Mouse (Mus musculus) intestine, embryonic 14.5 days (tissue): ENCODE data around the gene Fars2. TPM values are rescaled to one million over a fixed set of nuclear protein-coding genes. Genes with fewer than 3 reads are reported as not detected.
A peak's percentile ranks its signal among the peaks of the same experiment; 100 is the strongest.

Experiments used
- ATAC-seq: fragments of 200-750 bp; cut with Nextera tagmentation; replicated peaks from 2 replicates; pipeline ENCODE4 v1.8.0; 2017; ENCODE audit warnings: low read depth, moderate number of reproducible peaks, moderate TSS enrichment, moderate library complexity; ENCODE audit not compliant: low FRiP score, low TSS enrichment
- DNase-seq: peaks from one replicate; pipeline ENCODE4 v3.0.0-alpha.2; 2018; ENCODE audit warnings: low spot score
- H3K27ac ChIP-seq: fragments of 300-500 bp; sonication (generic); 2 replicates; pipeline ENCODE4 v1.5.1; 2014; ENCODE audit warnings: low read depth, mild to moderate bottlenecking, control low read depth
- H3K27me3 ChIP-seq: fragments of 300-500 bp; sonication (generic); replicated peaks from 2 replicates; pipeline ENCODE4 v1.6.1; 2014; ENCODE audit warnings: low read length, control low read depth; ENCODE audit not compliant: control insufficient read depth, insufficient read depth
- H3K36me3 ChIP-seq: fragments of 300-500 bp; sonication (generic); 2 replicates; pipeline ENCODE4 v1.6.1; 2014; ENCODE audit warnings: low read length, control low read depth; ENCODE audit not compliant: control insufficient read depth, insufficient read depth
- H3K4me1 ChIP-seq: fragments of 300-500 bp; sonication (generic); replicated peaks from 2 replicates; pipeline ENCODE4 v1.6.1; 2014; ENCODE audit warnings: low read length, control low read depth, mixed read lengths; ENCODE audit not compliant: control insufficient read depth, insufficient read depth
- H3K4me2 ChIP-seq: fragments of 300-500 bp; sonication (generic); 2 replicates; pipeline ENCODE4 v1.6.1; 2014; ENCODE audit warnings: low read length
- H3K4me3 ChIP-seq: fragments of 300-500 bp; sonication (generic); 2 replicates; pipeline ENCODE4 v1.5.1; 2014; ENCODE audit warnings: low read depth, low read length, control low read depth, mixed read lengths
- H3K9ac ChIP-seq: fragments of 300-500 bp; sonication (generic); 2 replicates; pipeline ENCODE4 v1.6.1; 2014; ENCODE audit warnings: mild to moderate bottlenecking, low read length
- H3K9me3 ChIP-seq: fragments of 300-500 bp; sonication (generic); 2 replicates; pipeline ENCODE4 v1.6.1; 2016; ENCODE audit warnings: low read length, control low read depth; ENCODE audit not compliant: control insufficient read depth
- WGBS: fragments of 180-500 bp; shearing (Covaris S2); extraction: QIAGEN DNeasy Blood & Tissue Kit; methylation state at CpG from one replicate; pipeline ENCODE4 v1.1.7; 2014; 5-methylcytosine and 5-hydroxymethylcytosine counted together
- polyA plus RNA-seq: library from polyadenylated mRNA; unstranded; fragments of >200 nt; fragmentation: Nextera tagmentation; extraction: Ambion mirVana; gene quantifications from 2 replicates; pipeline ENCODE4 v1.2.1, GENCODE M21; 2014

The Fars2 gene
- polyA plus RNA-seq, 1 experiment from 2014 or later: 37.6 TPM

DNA sequence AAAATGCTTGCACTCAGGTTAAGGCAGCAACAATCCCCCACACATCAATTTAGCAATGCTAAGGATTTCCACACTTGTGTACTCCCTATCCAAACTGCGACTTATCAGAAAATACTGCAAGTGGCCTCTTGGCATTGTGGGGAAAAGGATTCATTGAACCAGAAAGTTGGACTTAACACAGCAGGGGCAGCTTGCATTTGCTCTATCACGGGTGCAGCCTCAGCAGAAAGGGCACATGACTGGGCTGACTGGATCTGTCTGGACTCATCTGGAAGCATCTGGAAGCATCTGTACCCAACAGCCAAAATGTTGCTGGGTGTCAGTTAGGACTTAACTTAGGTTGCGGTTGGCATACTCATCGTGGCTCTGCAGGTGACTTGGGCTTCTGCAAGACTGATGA is 490.7 kb downstream of the Fars2 start:
- WGBS: 96% methylated on average over 4 of the region's 4 CpGs
- H3K9ac ChIP-seq: no peak overlapping the region
- no peaks in the 10 kb centered on the region for H3K4me1 ChIP-seq
- no peaks in the 10 kb centered on the region for H3K9me3 ChIP-seq
- H3K36me3 ChIP-seq: no peaks in the 10 kb centered on the region
- no peak for DNase-seq
- ATAC-seq: no peak
- no peaks in the 10 kb centered on the region for H3K27me3 ChIP-seq
- no peak overlapping the region for H3K27ac ChIP-seq
- H3K4me2 ChIP-seq: no peak overlapping the region
- H3K4me3 ChIP-seq: no peak overlapping the region

DNA sequence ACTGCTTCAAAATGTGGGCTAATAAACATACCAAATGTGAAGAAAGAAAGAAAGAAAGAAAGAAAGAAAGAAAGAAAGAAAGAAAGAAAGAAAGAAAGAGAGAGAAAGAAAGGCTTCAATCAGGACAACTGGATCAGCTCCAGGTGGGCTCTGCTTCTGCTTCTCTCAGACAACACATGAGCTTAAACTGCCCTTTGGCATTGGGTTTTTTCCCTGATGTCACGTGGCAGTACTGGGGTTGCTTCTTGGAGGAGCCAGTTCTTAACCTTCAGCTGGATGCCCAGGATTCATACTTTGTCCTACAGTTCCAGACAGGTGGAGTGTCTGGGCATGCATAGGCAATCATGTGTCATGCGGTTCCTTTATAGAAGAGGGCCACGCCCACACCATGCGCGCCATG is 493.2 kb downstream of the Fars2 start:
- ATAC-seq (no peak), DNase-seq (no peak)
- no peaks in the 10 kb centered on the region for H3K9me3 ChIP-seq
- H3K9ac ChIP-seq: no peak overlapping the region
- WGBS: 97% methylated on average over 5 of the region's 5 CpGs
- no peaks in the 10 kb centered on the region for H3K36me3 ChIP-seq
- H3K4me3 ChIP-seq: no peak overlapping the region
- no peaks in the 10 kb centered on the region for H3K27me3 ChIP-seq
- H3K4me2 ChIP-seq: no peak overlapping the region
- H3K4me1 ChIP-seq: no peaks in the 10 kb centered on the region
- no peak overlapping the region for H3K27ac ChIP-seq

DNA sequence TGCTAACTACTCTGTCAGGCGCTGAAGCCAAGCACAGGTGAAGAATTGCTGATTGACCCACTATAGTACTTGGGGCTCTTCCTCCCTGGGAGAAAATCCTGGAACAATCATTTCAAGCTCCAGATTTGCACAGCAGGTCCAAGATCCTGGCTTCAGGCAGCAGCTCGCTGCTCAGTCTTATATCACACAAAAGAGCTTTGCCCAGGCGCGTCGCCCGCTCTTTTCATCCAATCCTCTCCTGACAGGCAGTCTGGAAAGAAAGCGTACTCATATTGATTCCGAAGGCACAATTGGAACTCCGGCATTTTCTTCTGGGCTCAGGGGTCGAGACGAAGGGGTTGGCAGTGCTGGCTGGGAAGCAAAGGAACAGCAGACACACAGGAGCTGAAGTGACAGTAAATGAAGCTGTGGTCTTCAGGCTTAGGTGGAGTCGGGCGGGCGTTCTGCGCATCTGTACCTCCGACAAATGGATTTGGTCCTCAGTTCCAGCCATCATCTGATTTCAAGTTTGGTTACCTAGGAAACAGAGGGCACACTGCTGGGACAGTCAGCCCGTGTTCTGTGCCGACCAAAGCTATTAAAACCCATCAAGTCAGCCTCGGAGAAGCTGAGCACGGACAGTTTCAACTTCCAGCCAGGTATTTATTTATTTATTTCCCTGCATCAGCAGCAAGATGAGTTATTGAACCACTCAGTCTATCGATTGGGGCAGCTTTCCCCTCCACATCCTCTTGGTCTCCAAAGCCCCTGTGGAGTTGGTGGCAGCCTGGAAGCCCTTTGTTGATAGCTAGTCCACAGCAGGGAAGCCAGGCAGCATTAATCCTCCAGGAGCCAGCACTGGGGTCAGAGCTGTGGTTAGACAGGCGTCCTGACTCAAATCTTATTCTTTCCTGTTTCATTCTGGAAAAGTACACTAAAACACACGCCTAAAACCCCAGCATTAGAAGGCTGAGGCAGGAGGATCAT is 495.9 kb downstream of the Fars2 start:
- ATAC-seq (no peak), DNase-seq (no peak)
- WGBS: 69% methylated on average over 23 of the region's 23 CpGs

DNA sequence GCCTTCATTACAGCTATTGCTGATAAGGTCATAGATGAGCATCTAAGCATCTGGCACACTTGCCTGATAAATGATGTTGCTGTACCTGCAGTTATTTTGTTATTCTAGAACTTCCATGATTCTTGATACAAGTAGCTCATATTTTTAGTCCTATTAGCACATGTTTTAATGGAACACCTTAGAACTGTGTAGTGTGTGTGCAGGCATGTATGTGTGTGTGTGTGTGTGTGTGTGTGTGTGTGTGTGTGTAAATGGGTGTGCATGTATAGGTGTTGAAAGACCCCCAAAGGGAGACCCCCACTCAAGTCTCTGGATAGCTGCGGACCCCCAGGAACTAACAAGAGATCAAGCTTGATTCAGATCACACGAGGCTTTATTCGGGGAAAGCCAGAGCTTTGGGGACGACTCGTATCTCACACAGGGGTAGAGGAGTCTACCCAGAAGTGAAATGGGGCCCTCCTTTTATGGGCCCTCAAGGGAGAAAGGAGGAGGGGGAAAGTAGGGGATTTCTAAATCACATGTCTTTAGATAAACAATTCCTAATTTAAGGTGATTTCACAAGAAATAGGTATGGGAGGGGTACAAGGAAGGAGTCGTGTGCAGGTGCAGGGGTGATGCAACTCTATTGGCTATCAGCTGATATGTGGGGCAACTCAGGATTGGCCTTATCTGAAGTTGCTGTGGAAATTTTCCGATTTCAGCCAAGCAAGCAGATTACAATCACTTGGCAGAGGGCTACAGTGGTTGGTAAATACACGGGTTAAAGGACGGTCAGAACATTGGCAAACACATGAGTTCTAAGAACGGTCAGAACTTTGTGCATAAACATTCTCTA is 503.5 kb downstream of the Fars2 start:
- Histone ChIP-seq H3K27ac (no peak overlapping the region), H3K4me1 (no peaks in the 10 kb centered on the region), H3K27me3 (no peaks in the 10 kb centered on the region), H3K36me3 (no peaks in the 10 kb centered on the region), H3K9ac (no peak overlapping the region), H3K4me2 (no peak overlapping the region), H3K4me3 (no peak overlapping the region), H3K9me3 (no peaks in the 10 kb centered on the region)
- WGBS: 76% methylated on average over 10 of the region's 10 CpGs
- ATAC-seq (peak; percentile 53; the same call in 1 of the 2 replicates), DNase-seq (no peak)

More for the DNA sequence above, 495.9 kb downstream of the Fars2 start:
- Histone ChIP-seq H3K4me2 (no peak overlapping the region), H3K4me1 (no peaks in the 10 kb centered on the region), H3K9ac (no peak overlapping the region), H3K4me3 (no peak overlapping the region), H3K27ac (no peak overlapping the region), H3K36me3 (no peaks in the 10 kb centered on the region), H3K9me3 (no peaks in the 10 kb centered on the region), H3K27me3 (no peaks in the 10 kb centered on the region)

DNA sequence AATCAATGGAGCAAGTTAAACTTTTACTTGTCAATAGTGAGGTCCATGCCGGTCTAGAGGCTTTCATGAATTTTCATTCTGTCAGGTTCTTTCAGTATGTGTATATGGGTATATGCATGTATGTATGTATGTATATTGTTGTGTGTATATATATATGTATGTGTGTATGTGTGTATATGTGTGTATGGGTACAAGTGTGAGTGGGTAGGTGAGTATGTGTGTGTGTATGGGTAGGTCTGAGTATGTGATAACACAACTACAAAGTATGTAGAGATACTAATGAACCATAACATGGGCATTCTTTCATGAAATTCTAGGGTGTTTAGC is 504.1 kb downstream of the Fars2 start:
- Histone ChIP-seq H3K9ac (no peak overlapping the region), H3K36me3 (no peaks in the 10 kb centered on the region), H3K9me3 (no peaks in the 10 kb centered on the region), H3K4me1 (no peaks in the 10 kb centered on the region), H3K4me3 (no peak overlapping the region), H3K27ac (no peak overlapping the region), H3K27me3 (no peaks in the 10 kb centered on the region), H3K4me2 (no peak overlapping the region)
- ATAC-seq (peak; percentile 64; the same call in 1 of the 2 replicates), DNase-seq (no peak)
- 73% methylated on average over 1 of the region's 1 CpGs for WGBS

DNA sequence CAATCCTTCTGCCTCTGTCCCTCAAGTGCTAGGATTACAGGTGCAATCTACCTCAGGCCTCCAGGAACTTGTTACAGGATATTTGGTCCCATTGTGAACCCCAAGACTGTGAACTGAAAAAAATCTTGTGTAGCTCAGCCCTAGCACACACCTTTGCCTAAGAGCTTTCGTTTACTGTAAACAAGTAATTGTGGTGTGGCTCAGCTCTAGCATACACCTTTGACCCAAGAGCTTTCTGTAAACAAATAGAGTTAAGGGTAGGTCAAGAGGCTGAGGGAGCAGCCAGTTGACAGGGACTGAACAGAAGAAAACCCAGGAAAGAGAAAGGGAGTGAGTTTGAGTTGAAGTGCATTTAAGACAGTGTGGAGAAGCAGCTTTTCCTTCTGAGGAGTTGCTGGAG is 506.3 kb downstream of the Fars2 start:
- DNase-seq (no peak), ATAC-seq (no peak)
- Histone ChIP-seq H3K27me3 (no peaks in the 10 kb centered on the region), H3K36me3 (no peaks in the 10 kb centered on the region), H3K4me3 (no peak overlapping the region), H3K4me1 (no peaks in the 10 kb centered on the region), H3K9ac (no peak overlapping the region), H3K9me3 (no peaks in the 10 kb centered on the region), H3K27ac (no peak overlapping the region), H3K4me2 (no peak overlapping the region)
- WGBS: 36% methylated on average over 1 of the region's 1 CpGs

DNA sequence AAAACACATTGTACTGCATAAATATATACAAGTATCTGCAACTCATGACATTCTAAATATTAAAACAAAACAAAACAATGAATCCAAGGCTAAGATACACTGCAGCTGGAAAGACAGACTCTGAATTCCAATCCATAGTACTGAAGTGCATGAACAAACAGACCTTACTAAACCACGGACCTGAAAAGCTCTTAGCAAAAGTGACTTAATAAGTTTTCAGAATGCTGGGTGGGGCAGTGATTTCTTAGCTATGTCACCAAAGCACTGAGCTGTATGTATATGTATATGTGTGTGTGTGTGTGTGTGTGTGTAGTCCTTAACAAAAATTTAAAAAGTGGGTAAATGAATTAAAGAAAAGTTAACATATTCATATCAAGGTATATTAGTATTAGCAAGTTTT is 511.9 kb downstream of the Fars2 start:
- ATAC-seq: no peak
- no peak overlapping the region for H3K4me3 ChIP-seq
- H3K4me2 ChIP-seq: no peak overlapping the region
- DNase-seq: no peak
- H3K9ac ChIP-seq: no peak overlapping the region
- H3K9me3 ChIP-seq: no peaks in the 10 kb centered on the region
- no peaks in the 10 kb centered on the region for H3K36me3 ChIP-seq
- 69% methylated on average over 1 of the region's 1 CpGs for WGBS
- H3K27me3 ChIP-seq: no peaks in the 10 kb centered on the region
- no peak overlapping the region for H3K27ac ChIP-seq
- no peaks in the 10 kb centered on the region for H3K4me1 ChIP-seq

DNA sequence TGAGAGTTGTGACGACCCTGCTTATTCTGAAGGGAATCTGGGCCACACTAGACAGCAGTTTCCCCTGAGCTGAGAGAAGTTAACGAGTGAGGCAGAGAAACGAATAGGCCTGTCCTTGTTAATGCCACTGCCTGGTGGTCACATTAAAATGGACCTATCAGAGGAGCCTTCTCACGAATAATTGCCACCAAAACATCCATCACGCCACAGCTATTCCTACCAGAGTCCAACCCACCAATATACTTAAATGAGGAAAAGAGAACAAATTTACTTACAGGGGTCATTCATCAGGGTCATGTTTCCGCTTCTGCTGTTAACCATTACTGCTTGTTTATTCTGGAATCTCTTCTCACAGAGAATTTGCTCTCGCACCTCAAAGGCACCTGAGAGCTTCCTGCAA is 531.0 kb downstream of the Fars2 start:
- DNase-seq (no peak), ATAC-seq (no peak)
- Histone ChIP-seq H3K27ac (no peak overlapping the region), H3K27me3 (no peaks in the 10 kb centered on the region), H3K4me3 (no peak overlapping the region), H3K4me1 (no peaks in the 10 kb centered on the region), H3K9ac (no peak overlapping the region), H3K4me2 (no peak overlapping the region), H3K36me3 (no peaks in the 10 kb centered on the region), H3K9me3 (no peaks in the 10 kb centered on the region)
- 29% methylated on average over 7 of the region's 7 CpGs for WGBS
